Mouse (Mus musculus) myocyte (in vitro differentiated cells): ENCODE measurements at regions not wholly inside any gene's neighbourhood (a gene's known extent, or its start where the extent isn't known, plus 50 kb on each side); places are given as distances from the start of the nearest gene placed in this dataset.

Source experiments
- H3K27me3 ChIP-seq: one replicate; pipeline ENCODE4 v1.6.1; 2011; ENCODE audit not compliant: control insufficient read depth, insufficient read depth, insufficient read length
- H3K36me3 ChIP-seq: one replicate; pipeline ENCODE4 v1.6.1; 2011; ENCODE audit not compliant: control insufficient read depth, insufficient read depth
- H3K4me2 ChIP-seq: one replicate; pipeline ENCODE4 v1.6.1; 2011; ENCODE audit warnings: low read depth, control low read depth
- H3K4me3 ChIP-seq: one replicate; pipeline ENCODE4 v1.5.1; 2011; ENCODE audit warnings: mild to moderate bottlenecking, control low read depth, moderate library complexity
- H3K79me2 ChIP-seq: one replicate; pipeline ENCODE4 v1.6.1; 2011; ENCODE audit not compliant: control insufficient read depth, insufficient read depth
- H3ac ChIP-seq: one replicate; pipeline ENCODE4 v1.6.1; 2011; ENCODE audit not compliant: control insufficient read depth, insufficient read length
- CEBPB ChIP-seq: IDR thresholded peaks from 2 replicates; pipeline ENCODE4 v1.6.1; 2011; ENCODE audit warnings: mild to moderate bottlenecking, moderate library complexity; ENCODE audit not compliant: poor library complexity, insufficient read depth, severe bottlenecking
- E2F4 ChIP-seq: IDR thresholded peaks from one replicate; pipeline ENCODE4 v1.6.1; 2011; ENCODE audit warnings: mild to moderate bottlenecking, control low read depth, moderate library complexity; ENCODE audit not compliant: insufficient read depth
- MAX ChIP-seq: IDR thresholded peaks from one replicate; pipeline ENCODE4 v1.6.1; 2011; ENCODE audit warnings: low read depth, mild to moderate bottlenecking, control low read depth
- MYOD1 ChIP-seq, 3 experiments: IDR thresholded peaks; one replicate each; pipeline ENCODE4 v1.6.1; 2011; ENCODE audit warnings: control low read depth in 2 of 3, low read depth in 2 of 3, mild to moderate bottlenecking in 2 of 3, moderate library complexity in 1 of 3; ENCODE audit not compliant: insufficient read length in 2 of 3, control insufficient read depth in 1 of 3
- MYOG ChIP-seq, 3 experiments: IDR thresholded peaks; one replicate each; pipeline ENCODE4 v1.6.1; 2011; ENCODE audit warnings: control low read depth in 2 of 3, low read depth in 2 of 3, mild to moderate bottlenecking in 2 of 3; ENCODE audit not compliant: insufficient read length in 2 of 3, control insufficient read depth in 1 of 3, insufficient read depth in 1 of 3
- POLR2A ChIP-seq: IDR thresholded peaks from one replicate; pipeline ENCODE4 v1.6.1; 2011; ENCODE audit warnings: low read depth, mild to moderate bottlenecking, control low read depth, moderate library complexity; ENCODE audit not compliant: insufficient read length
- POLR2AphosphoS2 ChIP-seq: IDR thresholded peaks from one replicate; pipeline ENCODE4 v1.6.1; 2011; ENCODE audit warnings: low read depth, control low read depth; ENCODE audit not compliant: insufficient read length
- REST ChIP-seq: IDR thresholded peaks from one replicate; pipeline ENCODE4 v1.6.1; 2011; ENCODE audit warnings: mild to moderate bottlenecking, control low read depth, moderate library complexity; ENCODE audit not compliant: insufficient read depth, insufficient read length
- SRF ChIP-seq: IDR thresholded peaks from one replicate; pipeline ENCODE4 v1.6.1; 2011; ENCODE audit warnings: low read depth; ENCODE audit not compliant: control insufficient read depth, insufficient read length
- TCF12 ChIP-seq: IDR thresholded peaks from one replicate; pipeline ENCODE4 v1.6.1; 2011; ENCODE audit warnings: mild to moderate bottlenecking, control low read depth; ENCODE audit not compliant: poor library complexity, insufficient read depth, severe bottlenecking
- TCF3 ChIP-seq: IDR thresholded peaks from one replicate; pipeline ENCODE4 v1.6.1; 2011; ENCODE audit warnings: low read depth, control low read depth; ENCODE audit not compliant: insufficient read length
- USF1 ChIP-seq: IDR thresholded peaks from one replicate; pipeline ENCODE4 v1.6.1; 2011; ENCODE audit warnings: low read depth, mild to moderate bottlenecking, control low read depth, moderate library complexity

DNA sequence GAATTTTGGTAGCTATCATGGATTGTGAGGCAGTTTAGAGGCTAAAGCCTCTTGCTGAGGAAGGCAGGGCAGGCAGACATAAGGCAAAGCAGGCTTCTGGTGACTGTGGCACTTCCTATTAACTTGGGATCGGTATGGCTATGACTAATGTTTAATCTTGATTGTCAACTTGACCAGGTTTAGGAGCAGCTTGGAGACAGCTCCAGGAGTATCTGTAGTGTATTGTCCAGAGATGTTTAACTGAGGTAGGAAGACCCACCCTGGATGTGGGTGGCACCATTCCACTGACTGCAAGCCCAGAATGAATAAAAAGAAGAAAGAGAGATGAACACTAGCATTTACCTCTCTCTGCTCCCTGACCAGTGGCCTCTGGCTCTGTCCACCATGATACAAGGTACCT, 83.1 kb upstream of the 1700024P04Rik start:
- H3K27me3 ChIP-seq, result no peaks in the 10 kb centered on the region
- H3K4me3 ChIP-seq, result no peak overlapping the region
- H3ac ChIP-seq, result no peak overlapping the region
- H3K4me2 ChIP-seq, result no peak overlapping the region
- TF ChIP-seq E2F4 (no peak), MAX (no peak), TCF3 (no peak), MYOD1 (IDR thresholded peaks at IDR 0.05; ENCODE audit: control insufficient read depth in 1 of 3, insufficient read length in 2 of 3, low read depth in 2 of 3) (no peak), SRF (no peak), REST (no peak), CEBPB (no peak), POLR2A (no peak), TCF12 (no peak), USF1 (no peak), POLR2AphosphoS2 (no peak), MYOG (IDR thresholded peaks at IDR 0.05; ENCODE audit: control insufficient read depth in 1 of 3, insufficient read depth in 1 of 3, insufficient read length in 2 of 3, low read depth in 2 of 3) (no peak)
- no peaks in the 10 kb centered on the region for H3K36me3 ChIP-seq
- no peaks in the 10 kb centered on the region for H3K79me2 ChIP-seq

DNA sequence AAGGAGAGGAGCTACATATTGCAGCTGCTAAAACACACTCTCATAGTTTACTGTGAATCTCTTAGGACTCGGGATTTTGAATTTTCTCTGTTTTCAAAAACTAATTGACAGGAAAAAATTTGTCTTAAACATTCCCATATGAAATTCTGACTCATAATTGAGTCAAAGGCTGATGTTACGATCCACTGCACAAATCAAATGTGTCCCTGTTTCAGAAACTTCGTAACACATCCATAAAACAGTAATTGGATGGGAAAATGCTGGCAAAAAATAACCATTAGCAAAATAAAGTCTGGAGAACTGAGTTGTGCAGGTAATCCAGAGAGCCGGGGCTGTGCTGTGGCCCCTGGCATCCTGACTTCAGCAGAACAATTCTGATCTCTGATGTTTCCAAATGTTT, 79.1 kb upstream of the 1700024P04Rik start:
- Histone ChIP-seq H3K4me3 (no peak overlapping the region), H3K4me2 (peak overlapping the region; percentile 66), H3K36me3 (no peaks in the 10 kb centered on the region), H3ac (no peak overlapping the region), H3K27me3 (no peaks in the 10 kb centered on the region), H3K79me2 (no peaks in the 10 kb centered on the region)
- TF ChIP-seq REST, result no peak
- TF ChIP-seq MAX, result no peak
- TF ChIP-seq POLR2AphosphoS2, result no peak
- no peak for TF ChIP-seq MYOD1 (IDR thresholded peaks at IDR 0.05; ENCODE audit: control insufficient read depth in 1 of 3, insufficient read length in 2 of 3, low read depth in 2 of 3)
- no peak for TF ChIP-seq E2F4
- no peak for TF ChIP-seq POLR2A
- no peak for TF ChIP-seq TCF3
- TF ChIP-seq TCF12, result no peak
- no peak for TF ChIP-seq CEBPB
- no peak for TF ChIP-seq SRF
- TF ChIP-seq USF1, result no peak

- no peak overlapping the region for H3ac ChIP-seq
- TF ChIP-seq CEBPB (0 out of 2 replicates have a peak, but pooled peaks have one; percentile 48), SRF (no peak)
Observed at GRCm38 (mm10) chr13:99062936-99063335, 78.6 kb upstream of the 1700024P04Rik start.

GRCm38 (mm10) chr13:99058131-99058970, 74.0 kb upstream of the 1700024P04Rik start:
- Histone ChIP-seq H3K79me2 (no peaks in the 10 kb centered on the region), H3ac (no peak overlapping the region), H3K27me3 (no peaks in the 10 kb centered on the region), H3K4me2 (peak overlapping the region; percentile 86), H3K4me3 (no peak overlapping the region), H3K36me3 (no peaks in the 10 kb centered on the region)
- TF ChIP-seq E2F4 (no peak), REST (no peak), USF1 (no peak), MAX (no peak), MYOG (IDR thresholded peaks at IDR 0.05; ENCODE audit: control insufficient read depth in 1 of 3, insufficient read depth in 1 of 3, insufficient read length in 2 of 3, low read depth in 2 of 3) (peak; percentile 48 to 85 (median 69)), POLR2A (no peak), MYOD1 (IDR thresholded peaks at IDR 0.05; ENCODE audit: control insufficient read depth in 1 of 3, insufficient read length in 2 of 3, low read depth in 2 of 3) (peak; percentile 19 to 83 (median 81)), CEBPB (peak; percentile 81), TCF12 (peak; percentile 63), SRF (no peak), POLR2AphosphoS2 (no peak), TCF3 (peak; percentile 40)

More at GRCm38 (mm10) chr13:99062936-99063335, 78.6 kb upstream of the 1700024P04Rik start:
- Histone ChIP-seq H3K79me2 (no peaks in the 10 kb centered on the region), H3K4me3 (no peak overlapping the region), H3K36me3 (no peaks in the 10 kb centered on the region), H3K27me3 (no peaks in the 10 kb centered on the region), H3K4me2 (peak overlapping the region; percentile 66)

DNA sequence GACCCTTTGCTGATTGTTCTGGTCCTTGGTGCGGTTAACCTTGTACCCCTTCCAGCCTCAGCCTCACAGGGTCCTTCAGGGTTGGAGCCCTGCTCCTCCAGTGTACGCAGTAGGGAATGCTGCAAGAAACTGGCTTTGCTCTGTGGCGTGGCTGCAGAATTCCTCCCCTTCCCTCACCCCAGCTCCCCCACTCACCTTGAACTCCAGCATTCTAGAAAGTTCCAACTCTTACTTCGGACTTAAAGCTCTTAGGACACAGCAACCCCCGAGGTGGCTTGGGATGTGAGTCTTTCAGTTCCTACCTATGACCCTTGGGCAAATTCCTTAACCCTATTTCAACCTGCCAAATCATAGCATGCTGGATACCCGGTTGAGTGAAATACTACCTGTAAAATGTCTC, 73.3 kb upstream of the 1700024P04Rik start:
- no peaks in the 10 kb centered on the region for H3K27me3 ChIP-seq
- no peak overlapping the region for H3ac ChIP-seq
- H3K36me3 ChIP-seq, result no peaks in the 10 kb centered on the region
- no peaks in the 10 kb centered on the region for H3K79me2 ChIP-seq
- peak overlapping the region; percentile 86 for H3K4me2 ChIP-seq
- H3K4me3 ChIP-seq, result no peak overlapping the region
- TF ChIP-seq MYOD1 (IDR thresholded peaks at IDR 0.05; ENCODE audit: control insufficient read depth in 1 of 3, insufficient read length in 2 of 3, low read depth in 2 of 3), result no peak
- no peak for TF ChIP-seq MYOG (IDR thresholded peaks at IDR 0.05; ENCODE audit: control insufficient read depth in 1 of 3, insufficient read depth in 1 of 3, insufficient read length in 2 of 3, low read depth in 2 of 3)
- TF ChIP-seq POLR2A, result no peak
